Mouse (Mus musculus) C2C12 (cell line): Measurements from ENCODE around the gene Ap2m1. TPM values are rescaled to one million over a fixed set of nuclear protein-coding genes. Genes with fewer than 3 reads are reported as not detected.

ENCODE experiments used
- H3K27me3 ChIP-seq: one replicate; pipeline ENCODE4 v1.6.1; 2011; ENCODE audit not compliant: control insufficient read depth, insufficient read depth, insufficient read length
- H3K36me3 ChIP-seq: one replicate; pipeline ENCODE4 v1.6.1; 2011; ENCODE audit not compliant: control insufficient read depth, insufficient read depth
- H3K4me3 ChIP-seq: one replicate; pipeline ENCODE4 v1.5.1; 2011; ENCODE audit warnings: mild to moderate bottlenecking, control low read depth; ENCODE audit not compliant: poor library complexity, insufficient read depth, severe bottlenecking
- H3K79me2 ChIP-seq: one replicate; pipeline ENCODE4 v1.6.1; 2011; ENCODE audit not compliant: control insufficient read depth, insufficient read depth
- H3K79me3 ChIP-seq: one replicate; pipeline ENCODE4 v1.6.1; 2011; ENCODE audit warnings: low read depth, control low read depth
- H3ac ChIP-seq: one replicate; pipeline ENCODE3; 2011; ENCODE audit warnings: low read depth; ENCODE audit not compliant: control insufficient read depth, insufficient read length
- CEBPB ChIP-seq: IDR thresholded peaks from one replicate; pipeline ENCODE4 v1.6.1; 2011; ENCODE audit warnings: low read depth, mild to moderate bottlenecking, control low read depth, moderate library complexity
- CTCF ChIP-seq: IDR thresholded peaks from one replicate; pipeline ENCODE4 v1.5.1; 2011; ENCODE audit not compliant: control insufficient read depth, insufficient read depth, insufficient read length
- FOSL1 ChIP-seq: IDR thresholded peaks from one replicate; pipeline ENCODE4 v1.8.0; 2011; ENCODE audit warnings: mild to moderate bottlenecking, low read length; ENCODE audit not compliant: poor library complexity, insufficient read depth, severe bottlenecking
- MAX ChIP-seq: IDR thresholded peaks from one replicate; pipeline ENCODE4 v1.6.1; 2011; ENCODE audit warnings: mild to moderate bottlenecking, control low read depth
- MYOD1 ChIP-seq: IDR thresholded peaks from one replicate; pipeline ENCODE4 v1.6.1; 2011; ENCODE audit warnings: low read depth; ENCODE audit not compliant: control insufficient read depth, insufficient read length
- MYOG ChIP-seq: IDR thresholded peaks from one replicate; pipeline ENCODE4 v1.6.1; 2011; ENCODE audit not compliant: control insufficient read depth, insufficient read length; ENCODE audit errors: extremely low read depth
- USF1 ChIP-seq: IDR thresholded peaks from one replicate; pipeline ENCODE4 v1.6.1; 2011; ENCODE audit warnings: low read depth, mild to moderate bottlenecking, control low read depth, moderate library complexity
- polyA plus RNA-seq: library from polyadenylated mRNA; unstranded; fragments of >200 nt; fragmentation: generic; extraction: Trizol; gene quantifications from one replicate; pipeline ENCODE4 v1.2.1, GENCODE M21; 2012; ENCODE audit warnings: missing spikeins

Gene Ap2m1
- polyA plus RNA-seq, 1 experiment, result 556 TPM

DNA sequence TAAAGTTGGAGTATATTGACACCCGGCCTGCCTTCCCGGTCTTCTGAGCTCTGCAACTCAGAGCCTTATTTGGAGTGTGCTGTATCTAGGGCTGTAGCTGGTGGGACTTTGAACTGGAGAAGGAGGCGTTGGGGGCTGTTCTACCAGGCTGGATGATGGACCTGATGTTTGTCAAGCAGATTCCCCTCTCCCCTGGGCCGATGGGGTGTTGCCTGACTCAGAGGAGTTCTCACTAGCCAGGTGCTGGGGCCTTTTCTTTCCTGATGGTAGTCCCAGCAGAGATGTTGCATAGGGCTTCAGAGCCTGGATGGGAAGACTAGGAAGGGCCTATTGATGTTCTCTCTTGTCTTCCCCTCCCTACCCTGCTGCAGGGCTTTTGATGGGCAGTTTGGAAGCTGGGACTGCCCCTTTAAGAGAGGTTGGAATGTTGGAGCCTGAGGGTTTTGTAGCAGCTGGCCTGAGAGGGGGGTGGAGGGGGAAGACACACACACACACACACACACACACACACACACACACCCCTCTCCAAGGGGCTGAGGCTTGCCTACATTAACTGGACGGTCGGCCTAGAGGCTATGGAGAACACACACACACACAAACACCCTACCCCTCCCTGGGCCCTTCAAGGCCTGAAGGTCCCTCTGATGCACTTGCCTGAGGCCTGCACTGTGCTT is 17.4 kb upstream of the Ap2m1 start:
- Histone ChIP-seq H3K4me3 (peak overlapping the region; percentile 76), H3K27me3 (no peaks in the 10 kb centered on the region), H3ac (peak overlapping the region; percentile 69), H3K79me3 (peaks cover 23% of the 10 kb centered on the region), H3K79me2 (peaks cover 49% of the 10 kb centered on the region), H3K36me3 (peaks cover 4% of the 10 kb centered on the region)
- TF ChIP-seq FOSL1, result no peak

DNA sequence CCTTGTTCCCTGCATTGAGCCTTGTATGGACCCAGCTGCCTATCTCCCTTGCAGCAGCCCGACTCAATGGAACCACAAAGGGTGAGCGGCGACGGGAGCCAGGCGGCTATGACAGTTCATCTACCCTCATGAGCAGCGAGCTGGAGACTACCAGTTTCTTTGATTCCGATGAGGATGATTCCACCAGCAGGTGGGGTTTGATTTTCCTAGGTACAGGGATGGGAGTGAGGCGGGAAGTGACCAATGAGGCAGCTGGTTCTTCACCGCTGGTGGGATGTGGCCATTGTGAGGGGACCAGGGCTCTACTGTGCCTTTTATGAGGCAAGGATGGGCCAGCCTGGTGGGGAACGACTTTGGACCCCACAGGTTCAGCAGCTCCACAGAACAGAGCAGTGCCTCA is 11.4 kb upstream of the Ap2m1 start:
- H3K27me3 ChIP-seq, result no peaks in the 10 kb centered on the region
- no peak for TF ChIP-seq MYOG
- no peak for TF ChIP-seq MYOD1
- no peak for TF ChIP-seq USF1
- TF ChIP-seq MAX, result no peak
- no peak for TF ChIP-seq CTCF
- no peak for TF ChIP-seq FOSL1
- no peak for TF ChIP-seq CEBPB
- H3K36me3 ChIP-seq, result peaks cover 50% of the 10 kb centered on the region
- peaks cover 28% of the 10 kb centered on the region for H3K79me2 ChIP-seq
- no peak overlapping the region for H3K4me3 ChIP-seq
- no peak overlapping the region for H3ac ChIP-seq
- peaks cover 7% of the 10 kb centered on the region for H3K79me3 ChIP-seq

DNA sequence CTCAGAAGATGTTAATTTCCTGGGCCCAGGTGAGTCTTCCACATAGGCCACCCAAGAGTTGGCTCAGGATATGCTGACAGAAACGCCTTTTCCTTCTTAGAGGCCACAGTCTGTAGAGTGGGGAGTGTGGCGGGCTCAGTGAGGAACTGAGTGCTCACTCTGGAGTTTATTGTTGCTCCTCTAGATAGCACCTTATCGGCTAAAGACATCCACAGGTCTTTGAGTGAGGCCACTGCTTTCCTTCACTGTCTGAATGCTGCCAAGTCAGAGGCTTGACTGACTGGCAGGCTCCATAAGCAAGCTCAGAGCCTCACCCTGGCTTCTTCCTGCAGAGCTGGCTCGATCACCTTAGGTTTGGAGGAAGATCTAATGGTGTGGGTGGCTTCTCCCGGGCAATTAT is 6.5 kb upstream of the Ap2m1 start:
- H3K36me3 ChIP-seq, result peaks cover 81% of the 10 kb centered on the region
- TF ChIP-seq MYOG (no peak), MAX (no peak), CTCF (no peak), MYOD1 (no peak), FOSL1 (no peak), CEBPB (no peak), USF1 (no peak)

DNA sequence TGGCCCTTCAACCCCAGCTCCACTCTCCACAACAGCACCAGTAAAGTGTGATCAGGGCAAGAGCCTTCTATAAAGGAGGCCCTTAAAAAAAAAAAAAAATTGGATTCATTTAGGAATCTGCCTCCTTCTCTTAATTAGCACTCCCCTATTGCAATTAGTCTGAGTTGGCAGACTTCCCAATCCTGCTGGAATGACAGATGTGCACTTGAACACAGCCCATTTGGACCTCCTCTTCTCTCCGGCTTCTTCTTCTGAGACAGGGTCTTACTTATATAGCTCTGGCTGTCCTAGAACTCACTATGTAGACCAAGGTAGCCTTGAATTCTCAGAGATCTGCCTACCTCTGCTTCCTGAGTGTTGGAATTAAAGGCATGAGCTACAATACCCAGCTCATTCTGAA is 5.9 kb upstream of the Ap2m1 start:
- Histone ChIP-seq H3K79me2 (no peaks in the 10 kb centered on the region), H3K79me3 (no peaks in the 10 kb centered on the region), H3K36me3 (peaks cover 77% of the 10 kb centered on the region), H3K4me3 (no peak overlapping the region), H3ac (no peak overlapping the region), H3K27me3 (no peaks in the 10 kb centered on the region)
- TF ChIP-seq USF1 (no peak), FOSL1 (no peak), MYOG (no peak), CEBPB (no peak), CTCF (no peak), MAX (no peak), MYOD1 (no peak)

More for the DNA sequence above, 6.5 kb upstream of the Ap2m1 start:
- Histone ChIP-seq H3K4me3 (no peak overlapping the region), H3K27me3 (no peaks in the 10 kb centered on the region), H3ac (no peak overlapping the region), H3K79me2 (no peaks in the 10 kb centered on the region), H3K79me3 (no peaks in the 10 kb centered on the region)

DNA sequence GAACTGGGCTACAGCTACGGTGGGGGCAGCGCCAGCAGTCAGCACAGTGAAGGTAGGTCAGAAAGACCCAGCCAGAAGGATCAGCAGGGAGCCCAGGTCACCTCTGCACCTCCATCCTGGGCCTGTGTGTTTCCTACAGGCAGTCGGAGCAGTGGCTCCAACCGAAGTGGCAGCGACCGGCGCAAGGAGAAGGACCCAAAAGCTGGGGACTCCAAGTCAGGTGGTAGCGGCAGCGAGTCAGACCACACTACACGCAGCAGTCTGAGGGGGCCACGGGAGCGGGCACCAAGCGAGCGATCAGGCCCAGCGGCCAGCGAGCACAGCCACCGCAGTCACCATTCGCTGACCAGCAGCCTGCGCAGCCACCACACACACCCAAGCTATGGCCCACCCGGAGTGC is 4.3 kb upstream of the Ap2m1 start:
- TF ChIP-seq CEBPB, result no peak
- no peak for TF ChIP-seq MYOG
- no peak for TF ChIP-seq USF1
- no peak for TF ChIP-seq MAX
- TF ChIP-seq FOSL1, result no peak
- TF ChIP-seq CTCF, result no peak
- no peak for TF ChIP-seq MYOD1
- Histone ChIP-seq H3K79me2 (peaks cover 7% of the 10 kb centered on the region), H3K27me3 (no peaks in the 10 kb centered on the region), H3K79me3 (peaks cover 5% of the 10 kb centered on the region), H3ac (no peak overlapping the region), H3K36me3 (peaks cover 66% of the 10 kb centered on the region), H3K4me3 (no peak overlapping the region)

DNA sequence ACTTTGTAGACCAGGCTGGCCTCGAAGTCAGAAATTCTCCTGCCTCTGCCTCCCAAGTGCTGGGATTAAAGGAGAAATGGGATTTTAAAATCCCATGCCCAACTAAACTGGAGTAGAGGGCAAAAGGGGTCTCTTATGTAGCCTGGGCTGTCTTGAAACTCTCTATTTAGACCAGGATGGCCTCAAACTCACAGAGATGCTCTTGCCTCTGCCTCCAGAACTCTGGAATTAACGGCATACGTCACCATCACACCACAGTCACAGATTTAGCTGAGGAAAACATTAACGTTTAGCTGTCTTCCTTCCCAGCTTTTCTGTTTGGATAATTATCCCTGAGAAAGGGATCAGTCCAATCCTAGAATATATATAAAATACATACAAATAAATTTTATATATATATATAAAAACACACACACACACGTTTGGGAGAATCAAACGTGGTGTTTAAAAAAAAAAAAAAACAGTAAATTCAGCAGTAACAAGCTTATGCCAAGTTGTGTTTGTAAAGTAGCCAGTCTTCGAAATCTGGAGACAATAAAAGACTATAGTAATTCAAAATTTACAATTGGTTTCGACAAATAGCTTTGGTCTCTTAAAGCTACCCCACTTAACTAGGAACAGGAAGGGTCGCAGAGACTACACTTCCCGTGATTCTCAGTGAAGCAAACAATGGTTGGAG is 522 bp upstream of the Ap2m1 start:
- no peaks in the 10 kb centered on the region for H3K27me3 ChIP-seq
- H3ac ChIP-seq, result no peak overlapping the region
- H3K36me3 ChIP-seq, result peaks cover 52% of the 10 kb centered on the region
- peaks cover 35% of the 10 kb centered on the region for H3K79me3 ChIP-seq
- TF ChIP-seq FOSL1 (no peak), MAX (no peak), CEBPB (peak; percentile 0), CTCF (no peak)
- H3K4me3 ChIP-seq, result no peak overlapping the region
- H3K79me2 ChIP-seq, result peaks cover 45% of the 10 kb centered on the region
